11 mouse cellular contexts compared by ENCODE assay signal in genomic region chr15:100225891-100226290, GRCm38 (mm10). TPM values are rescaled to one million over a fixed set of nuclear protein-coding genes. Genes with fewer than 3 reads are reported as not detected.
DNase-seq lines count a peak whose midpoint lies in the region; ATAC-seq and TF ChIP-seq lines count a peak whose summit lies in the region.
"Had no signal": no experiment of that assay in that cellular context is flagged by ENCODE, and none has a peak within 500 bp of the region (broad histone marks: within the 10 kb centered on the region; RNA-seq: fewer than 3 reads in every experiment).

No protein-coding gene starts in this region.

- peaks cover 12% of the 10 kb centered on the region for H3K4me1 ChIP-seq in hindbrain, embryonic 16.5 days (ENCODE audit: control insufficient read depth, insufficient read depth, low read depth, low read length)
- H3K4me1 ChIP-seq in hindbrain, embryonic 13.5 days (replicated peaks) = peaks cover 26% of the 10 kb centered on the region
- peaks cover 8% of the 10 kb centered on the region for H3K4me1 ChIP-seq in bone marrow, adult 2 months (ENCODE audit: control insufficient read depth, insufficient read depth, low read length)
- H3K4me1 ChIP-seq in heart, embryonic 16.5 days (ENCODE audit: control insufficient read depth, insufficient read depth, low read length) = peaks cover 25% of the 10 kb centered on the region

- H3K36me3 ChIP-seq in hindbrain, embryonic 16.5 days (ENCODE audit: control insufficient read depth, insufficient read depth, low read length) = no peaks in the 10 kb centered on the region
- H3K36me3 ChIP-seq in hindbrain, embryonic 13.5 days = no peaks in the 10 kb centered on the region; the same call in 1 of the 2 replicates
- H3K36me3 ChIP-seq in heart, embryonic 16.5 days (ENCODE audit: control insufficient read depth, insufficient read depth) = peaks cover 9% of the 10 kb centered on the region

- H3K9ac ChIP-seq in hindbrain, embryonic 16.5 days (ENCODE audit: low read depth, low read length) = no peak overlapping the region
- no peak overlapping the region for H3K9ac ChIP-seq in hindbrain, embryonic 13.5 days
- no peak overlapping the region for H3K9ac ChIP-seq in heart, embryonic 16.5 days (ENCODE audit: low read length)

- H3K4me2 ChIP-seq in hindbrain, embryonic 16.5 days (ENCODE audit: low read length) = no peak overlapping the region
- no peak overlapping the region for H3K4me2 ChIP-seq in hindbrain, embryonic 13.5 days
- no peak overlapping the region for H3K4me2 ChIP-seq in heart, embryonic 16.5 days (ENCODE audit: low read depth, low read length)

- TF ChIP-seq CTCF in bone marrow, adult 2 months (IDR thresholded peaks at IDR 0.05; ENCODE audit: control insufficient read depth, insufficient read depth, low read length) = no peak

- peak; percentile 51; the same call in 1 of the 2 replicates for ATAC-seq in hindbrain, embryonic 16.5 days
- ATAC-seq in hindbrain, embryonic 13.5 days (ENCODE audit: low FRiP score) = no peak
- no peak for ATAC-seq in heart, embryonic 16.5 days (replicated peaks; ENCODE audit: extremely low read depth, insufficient read depth, low FRiP score)

- H3K9me3 ChIP-seq in hindbrain, embryonic 16.5 days (ENCODE audit: control insufficient read depth, low read length) = no peaks in the 10 kb centered on the region
- no peaks in the 10 kb centered on the region for H3K9me3 ChIP-seq in hindbrain, embryonic 13.5 days
- peaks cover 17% of the 10 kb centered on the region for H3K9me3 ChIP-seq in heart, embryonic 16.5 days (replicated peaks; ENCODE audit: control insufficient read depth, low read length)

- H3K27ac ChIP-seq in hindbrain, embryonic 16.5 days (ENCODE audit: low read depth, low read length) = peak overlapping the region; percentile 23; the same call in 1 of the 2 replicates
- H3K27ac ChIP-seq in hindbrain, embryonic 13.5 days = no peak overlapping the region; the same call in 1 of the 2 replicates
- H3K27ac ChIP-seq in bone marrow, adult 2 months (ENCODE audit: control insufficient read depth, insufficient read depth, low read depth, low read length, poor library complexity) = 0 out of 2 replicates have a peak overlapping the region, but pooled peaks have one; percentile 27
- peak overlapping the region; percentile 100 for H3K27ac ChIP-seq in heart, embryonic 16.5 days (ENCODE audit: low read length)
- H3K27ac ChIP-seq: embryonic facial prominence, embryonic 12.5 days had no signal

- no peak for TF ChIP-seq POLR2A in bone marrow, adult 2 months (IDR thresholded peaks at IDR 0.05; ENCODE audit: borderline replicate concordance, control insufficient read depth, low read depth, low read length)

- no peaks in the 10 kb centered on the region for H3K27me3 ChIP-seq in hindbrain, embryonic 16.5 days (replicated peaks; ENCODE audit: control insufficient read depth, insufficient read depth, low read length)
- H3K27me3 ChIP-seq in hindbrain, embryonic 13.5 days = no peaks in the 10 kb centered on the region
- H3K27me3 ChIP-seq in heart, embryonic 16.5 days (ENCODE audit: control insufficient read depth, insufficient read depth, low read length) = no peaks in the 10 kb centered on the region
- H3K27me3 ChIP-seq: embryonic facial prominence, embryonic 12.5 days had no signal

- DNase-seq in NIH3T3 (ENCODE audit: low read depth) = peak; percentile 49
- DNase-seq in thymus, postnatal 36 days = no peak
- no peak for DNase-seq in urinary bladder, adult 2 months (ENCODE audit: low spot score)
- DNase-seq: adrenal gland, adult 2 months; kidney, adult 2 months had no signal

- H3K4me3 ChIP-seq in hindbrain, embryonic 16.5 days (ENCODE audit: low read length) = no peak overlapping the region
- H3K4me3 ChIP-seq in hindbrain, embryonic 13.5 days = no peak overlapping the region
- H3K4me3 ChIP-seq in bone marrow, adult 2 months (replicated peaks; ENCODE audit: control insufficient read depth, low read depth, low read length) = no peak overlapping the region
- H3K4me3 ChIP-seq in heart, embryonic 16.5 days (ENCODE audit: low read length) = no peak overlapping the region
- H3K4me3 ChIP-seq: embryonic facial prominence, embryonic 12.5 days had no signal

- 86% methylated on average over 1 of the region's 1 CpGs for WGBS in hindbrain, embryonic 16.5 days
- 89% methylated on average over 1 of the region's 1 CpGs for WGBS in hindbrain, embryonic 13.5 days
- 87% methylated on average over 1 of the region's 1 CpGs for WGBS in bone marrow, adult 2 months
- 72% methylated on average over 1 of the region's 1 CpGs for WGBS in heart, embryonic 16.5 days

RNA-seq across cellular contexts. Expression of gene Atf1, which starts 1.7 kb away (rescaled TPM):
- 11.8 and 13.1 TPM in 2 replicates for polyA plus RNA-seq in hindbrain, embryonic 16.5 days (2015; fragmentation: Nextera tagmentation; extraction: Ambion mirVana)
- polyA plus RNA-seq in hindbrain, embryonic 13.5 days (2015; fragmentation: Nextera tagmentation; extraction: Ambion mirVana) = 17.5 and 17.7 TPM in 2 replicates
- 36.5 and 58.0 TPM in 2 replicates for polyA plus RNA-seq in bone marrow, adult 2 months (2011; ENCODE audit: insufficient read depth, insufficient read length, low replicate concordance, missing spikeins)
- polyA plus RNA-seq in heart, embryonic 16.5 days (2015; fragmentation: Nextera tagmentation; extraction: Ambion mirVana) = 35.6 and 44.1 TPM in 2 replicates
- 34.3 and 35.9 TPM in 2 replicates for polyA plus RNA-seq in urinary bladder, adult 2 months (2012; rRNA removed)

RNA-seq across cellular contexts. Expression of gene Tmprss12, which starts 54.7 kb away (rescaled TPM):
- polyA plus RNA-seq in hindbrain, embryonic 16.5 days (2015; fragmentation: Nextera tagmentation; extraction: Ambion mirVana) = not detected in 2 replicates
- polyA plus RNA-seq in hindbrain, embryonic 13.5 days (2015; fragmentation: Nextera tagmentation; extraction: Ambion mirVana) = not detected in 2 replicates
- not detected in 2 replicates for polyA plus RNA-seq in bone marrow, adult 2 months (2011; ENCODE audit: insufficient read depth, insufficient read length, low replicate concordance, missing spikeins)
- polyA plus RNA-seq in heart, embryonic 16.5 days (2015; fragmentation: Nextera tagmentation; extraction: Ambion mirVana) = not detected in 2 replicates
- not detected in 2 replicates for polyA plus RNA-seq in urinary bladder, adult 2 months (2012; rRNA removed)
- polyA plus RNA-seq: adrenal gland, adult 2 months; embryonic facial prominence, embryonic 12.5 days; midbrain, embryonic 10.5 days had no signal
